Mouse (Mus musculus) brain, adult 10 weeks (tissue): Measurements from ENCODE around the gene Zfp454. TPM values are rescaled to one million over a fixed set of nuclear protein-coding genes. Genes with fewer than 3 reads are reported as not detected.

Experiments used
- polyA plus RNA-seq: library from polyadenylated mRNA; stranded (reverse); fragments of 350-450 nt; fragmentation: Illumina TruSeq; extraction: RNeasy Lipid Tissue Mini Kit (QIAGEN cat#74804); gene quantifications from one replicate; pipeline ENCODE4 v1.2.3, GENCODE M21; 2015; ENCODE audit warnings: low read depth, low replicate concordance

Zfp454 gene
- polyA plus RNA-seq, result 5.7 TPM

DNA sequence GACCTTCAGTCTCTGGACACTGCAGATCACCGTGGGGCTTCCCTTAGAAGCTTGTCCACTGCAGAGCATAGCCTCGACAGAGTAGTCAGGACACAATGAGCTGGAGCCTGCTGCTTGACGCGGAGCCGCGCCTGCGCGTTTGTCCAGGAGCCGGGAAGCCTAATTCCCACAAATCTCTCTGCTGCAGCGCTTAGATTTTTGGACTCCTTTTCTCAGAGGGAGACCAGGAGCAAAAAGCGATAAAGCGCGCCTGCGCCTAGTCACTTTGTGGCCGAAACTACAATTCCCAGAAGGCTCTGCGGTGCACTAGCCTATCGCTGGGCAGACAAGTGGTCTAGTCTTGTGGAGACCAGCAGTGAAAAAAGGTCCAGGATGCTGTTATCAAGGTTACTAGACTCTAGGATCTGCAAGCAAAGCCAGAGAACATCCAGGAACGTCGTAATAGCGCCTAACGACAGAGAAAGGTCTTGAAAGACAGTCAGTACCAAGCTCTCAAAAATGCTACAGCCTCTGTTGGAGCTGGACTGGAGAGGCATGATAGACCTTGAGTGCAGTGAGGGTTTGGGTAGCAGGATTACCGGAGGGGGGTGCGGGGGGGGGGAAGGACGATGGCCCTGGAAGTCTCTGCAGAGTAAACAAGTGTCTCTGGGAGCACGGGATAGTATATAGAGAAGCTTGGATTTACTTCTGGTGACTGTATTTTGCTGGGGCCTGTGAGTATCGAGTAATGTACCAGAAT is at the start of gene Zfp454:
Gene Zfp454, minus strand, starts transcription at position 262 of the 739 bp plus-strand sequence.

DNA sequence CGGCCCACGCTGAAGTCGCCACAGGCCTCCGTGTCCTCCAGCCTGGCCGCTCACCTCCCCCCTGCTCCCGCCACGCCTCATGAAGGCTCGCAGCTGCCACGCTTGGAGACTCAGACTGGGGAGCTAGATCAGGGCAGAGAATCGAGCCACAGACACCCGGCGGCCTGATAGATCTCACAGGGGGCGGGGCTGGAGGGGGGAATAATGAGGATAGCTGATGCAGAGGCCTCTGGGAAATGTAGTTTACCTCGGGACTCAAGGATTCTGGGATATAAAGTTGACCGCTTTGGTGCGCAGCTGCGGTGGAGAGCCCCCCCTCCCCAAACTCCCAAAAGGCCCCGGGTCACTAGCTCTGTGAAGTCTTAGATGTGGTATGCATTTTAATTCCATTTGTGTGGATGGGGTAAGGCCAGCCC is 44.0 kb upstream of the Zfp454 start, which contains the start of gene Zfp354b:
Gene Zfp354b, minus strand, starts transcription at position 183 of the 416 bp plus-strand sequence.

DNA sequence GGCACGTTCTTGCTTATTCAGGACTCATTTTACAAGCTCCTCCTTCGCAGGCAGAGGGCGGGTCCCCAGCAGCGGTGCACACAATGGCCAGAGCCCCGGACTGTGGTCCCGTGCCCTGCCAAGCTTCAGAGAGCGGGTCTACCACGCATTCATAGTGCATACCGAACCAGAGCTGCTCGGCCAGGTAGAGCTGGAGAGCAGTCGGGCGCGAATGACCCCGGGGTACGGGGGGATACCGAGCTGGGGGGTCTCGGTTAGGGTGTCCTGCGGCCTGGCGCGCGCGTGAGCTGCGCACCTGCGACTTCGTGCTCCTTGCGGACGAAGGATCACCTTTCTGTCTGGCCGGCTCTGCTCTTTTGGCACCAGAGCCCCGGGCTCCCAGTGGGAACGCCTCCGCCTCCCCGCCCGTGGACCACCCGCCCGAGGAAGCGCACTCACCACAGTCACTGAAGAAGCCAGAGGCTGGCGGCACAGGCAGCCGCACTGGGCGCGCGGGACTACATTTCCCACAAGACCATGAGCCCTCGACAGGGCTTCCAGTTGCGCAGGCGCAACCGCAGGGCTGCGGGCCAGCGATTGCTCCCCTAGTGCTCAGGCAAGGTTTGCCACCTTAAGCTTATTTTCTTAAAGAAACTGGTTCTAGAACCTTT is 28.3 kb upstream of the Zfp454 start, which contains the start of gene Zfp2:
Gene Zfp2, minus strand, starts transcription at position 495 of the 650 bp plus-strand sequence.

DNA sequence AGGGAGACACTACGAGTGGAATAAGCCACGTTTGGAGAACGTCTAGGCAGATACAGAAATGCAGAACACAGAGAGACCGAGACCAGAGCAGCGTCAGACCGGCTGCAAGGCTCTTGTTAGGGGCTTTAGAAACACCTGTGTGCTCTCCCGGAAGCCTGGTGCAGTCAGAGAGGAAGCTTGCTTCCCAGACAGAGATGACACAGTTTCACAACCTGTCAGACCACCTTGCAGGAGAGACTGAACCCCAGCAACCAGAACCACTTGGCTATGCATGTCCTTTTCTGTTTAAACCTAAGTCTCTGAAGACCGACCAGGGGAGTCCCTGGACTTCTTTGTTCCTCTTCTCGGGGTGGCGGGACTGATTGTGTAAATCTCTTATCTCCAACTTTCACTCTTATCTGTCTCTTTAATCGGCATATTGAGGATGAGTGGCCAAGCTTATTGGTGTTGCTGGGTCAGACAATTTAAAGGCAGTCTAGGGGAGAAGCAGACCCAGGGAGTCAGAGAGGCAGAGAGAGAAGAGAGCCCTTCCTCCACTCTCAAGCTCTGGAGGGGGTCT is 37.2 kb downstream of the Zfp454 start, which contains the start of gene Grm6:
Gene Grm6, plus strand, starts transcription at position 509 of the 559 bp plus-strand sequence.

DNA sequence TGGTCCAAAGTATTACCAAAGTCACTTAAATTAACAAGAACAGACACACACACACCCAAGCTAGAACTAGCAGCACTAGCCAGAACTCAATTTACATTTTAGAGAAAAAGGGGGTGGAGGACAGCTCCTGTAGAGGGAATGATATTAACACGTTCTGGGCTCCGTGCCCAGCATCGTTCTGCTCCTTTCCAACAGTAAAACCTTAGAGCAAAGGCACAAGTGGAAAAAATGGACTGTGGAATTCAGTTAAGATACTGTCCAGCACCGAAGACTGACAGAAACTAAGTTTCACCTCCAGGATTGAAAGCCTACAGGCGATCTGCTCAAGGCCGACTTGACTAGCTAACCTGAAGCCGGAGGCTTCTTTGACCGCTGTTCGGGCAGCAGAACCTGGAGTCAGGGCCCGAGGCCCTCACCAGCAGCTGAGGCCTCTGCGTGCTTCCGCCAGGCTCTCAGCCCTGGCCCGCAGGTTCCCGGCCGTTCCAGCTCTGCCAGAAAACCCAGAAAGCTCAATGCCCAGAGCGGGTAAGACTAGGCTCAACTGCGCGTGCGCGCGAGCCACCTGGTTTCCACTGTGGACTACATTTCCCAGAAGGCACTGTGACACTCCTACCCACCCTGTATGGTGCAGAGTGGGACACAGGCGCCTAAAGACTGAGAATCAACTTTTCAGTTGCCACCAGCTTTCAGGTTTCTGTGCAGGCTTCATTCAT is 46.3 kb downstream of the Zfp454 start, which contains the start of gene Zfp879:
Gene Zfp879, minus strand, starts transcription at position 530 of the 713 bp plus-strand sequence.

DNA sequence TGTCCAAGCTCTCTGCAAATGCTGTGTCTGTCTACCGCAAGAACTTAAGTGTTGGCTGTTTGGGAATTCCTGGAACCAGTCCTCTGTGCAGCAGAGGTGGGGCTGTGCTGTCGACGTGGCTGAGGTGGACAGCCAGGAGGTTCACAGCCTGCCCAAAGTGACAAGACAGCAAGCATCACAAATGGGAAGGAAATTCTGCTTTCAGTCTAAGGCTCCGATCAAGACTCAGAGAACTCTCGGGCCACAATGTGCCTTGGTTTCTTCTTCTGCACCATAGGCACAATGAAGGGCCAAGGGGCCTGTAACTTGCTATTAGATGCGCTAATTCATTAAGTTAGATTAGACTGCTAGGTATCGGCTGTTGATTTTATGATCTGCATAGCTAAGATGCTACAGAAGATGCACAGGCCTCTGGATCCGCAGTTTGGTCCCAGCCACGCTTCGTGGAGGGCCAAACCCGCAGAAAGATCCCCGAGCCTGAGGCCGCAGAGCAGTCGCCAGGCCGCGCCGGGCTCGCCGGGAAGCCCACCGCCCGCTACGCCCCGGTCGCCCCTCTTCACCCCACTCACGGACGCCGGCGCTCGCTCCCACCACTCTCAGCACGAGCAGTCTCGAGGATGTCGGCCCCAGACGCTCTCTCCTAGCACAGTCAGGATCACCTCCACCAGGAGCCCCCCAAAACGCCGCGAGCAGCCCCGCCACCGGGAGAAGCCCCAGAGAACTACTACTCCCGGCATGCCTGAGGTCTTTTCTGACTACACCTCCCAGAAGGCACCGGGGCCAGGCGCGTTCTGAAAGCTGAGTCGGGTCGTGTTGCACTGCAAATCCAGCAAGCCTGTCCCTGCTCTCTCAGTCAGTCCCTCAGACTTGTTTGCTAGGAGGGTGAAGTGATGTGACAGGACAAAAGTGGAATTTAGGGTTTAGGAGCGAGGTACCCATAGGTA is 60.2 kb downstream of the Zfp454 start, which contains the start of gene Zfp354c:
Gene Zfp354c, minus strand, starts transcription at position 715 of the 944 bp plus-strand sequence.

Other genes starting within 250 kb of the Zfp454 start
- gene Zfp354c, start 59.9 kb downstream of the Zfp454 start, polyA plus RNA-seq, result 29.3 TPM
- gene Zfp879, start 46.1 kb downstream of the Zfp454 start, polyA plus RNA-seq, result 3.5 TPM
- gene Grm6, start 37.0 kb downstream of the Zfp454 start, polyA plus RNA-seq, result not detected
- 28.0 TPM for gene Zfp2, start 28.5 kb upstream of the Zfp454 start, polyA plus RNA-seq
- gene Zfp354b, start 44.0 kb upstream of the Zfp454 start, polyA plus RNA-seq, result 4.7 TPM
- not detected for gene 4933414I15Rik, start 56.1 kb upstream of the Zfp454 start, polyA plus RNA-seq
- not detected for gene Prop1, start 66.1 kb upstream of the Zfp454 start, polyA plus RNA-seq
- not detected for gene Olfr1378, start 78.9 kb upstream of the Zfp454 start, polyA plus RNA-seq
- not detected for gene Olfr1377, start 94.3 kb upstream of the Zfp454 start, polyA plus RNA-seq
- gene Olfr51, start 115.9 kb upstream of the Zfp454 start, polyA plus RNA-seq, result not detected
- gene Olfr54, start 126.6 kb upstream of the Zfp454 start, polyA plus RNA-seq, result not detected
- gene Olfr1375, start 160.5 kb upstream of the Zfp454 start, polyA plus RNA-seq, result not detected
- 8.3 TPM for gene Zfp354a, start 171.6 kb upstream of the Zfp454 start, polyA plus RNA-seq